Mouse (Mus musculus): ENCODE data around the gene Alg10b. TPM values are rescaled to one million over a fixed set of nuclear protein-coding genes. Genes with fewer than 3 reads are reported as not detected.

Alg10b gene
- polyA plus RNA-seq, 1 experiment from 2014 or later = 32.4 TPM

Small RNAs within 50 kb of the gene (microRNA-seq; reads per million reads assigned to microRNA genes)
- not detected for gene Mir7648
